Mouse (Mus musculus) cortical plate, adult 2 months (tissue): ENCODE measurements around the gene Dcdc2c.

Experiments used
- CTCF ChIP-seq: fragments of 200-500 bp; IDR thresholded peaks from 2 replicates; pipeline ENCODE4 v1.5.1; 2011; ENCODE audit warnings: mild to moderate bottlenecking, control low read depth, low read length; ENCODE audit not compliant: insufficient read depth; ENCODE audit errors: extremely low read depth
- POLR2A ChIP-seq: fragments of 200-500 bp; IDR thresholded peaks from 2 replicates; pipeline ENCODE4 v1.6.1; 2011; ENCODE audit warnings: mild to moderate bottlenecking, low read length, control low read depth; ENCODE audit not compliant: insufficient read depth; ENCODE audit errors: extremely low read depth

DNA sequence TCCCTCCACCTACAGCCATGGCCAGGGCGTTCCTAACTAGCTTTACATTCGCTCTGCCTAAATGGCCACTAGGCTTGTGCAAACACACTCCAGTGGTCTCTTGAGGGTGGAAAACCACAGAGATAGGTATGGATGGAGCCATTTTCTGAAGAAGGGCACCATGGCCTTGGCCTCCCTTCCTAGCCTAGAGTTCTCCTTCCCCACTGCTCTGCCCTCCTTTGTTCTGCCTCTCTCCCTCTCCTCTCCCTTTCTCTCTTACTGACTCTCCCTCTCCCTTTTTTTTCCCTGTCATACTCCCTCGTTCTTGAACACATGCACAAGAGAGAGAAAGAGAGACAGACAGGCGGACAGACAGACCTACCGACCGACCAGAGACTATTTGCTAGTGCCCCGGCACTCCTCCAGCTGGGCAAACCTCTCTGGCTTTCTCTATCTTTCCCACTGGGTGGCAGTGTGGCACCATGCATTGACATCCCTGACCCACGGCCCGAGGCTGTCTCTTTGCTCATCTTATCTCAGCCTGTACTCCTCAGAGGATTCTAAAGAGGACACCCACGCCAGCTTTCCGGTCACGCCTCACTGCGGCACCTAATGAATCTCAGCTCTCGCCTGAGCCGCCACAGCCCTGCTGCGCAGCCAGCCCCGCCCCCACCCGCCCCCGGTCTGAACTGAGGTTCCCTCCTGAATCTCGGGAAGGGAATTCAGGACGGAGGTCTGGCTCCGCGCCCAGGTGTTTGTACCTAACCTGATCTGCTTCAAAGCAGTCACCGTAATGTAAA, 37.1 kb upstream of the Dcdc2c start:
- TF ChIP-seq POLR2A: no peak
- peak; percentile 95 for TF ChIP-seq CTCF
